Mouse (Mus musculus) kidney, embryonic 16.5 days (tissue): ENCODE measurements around the gene Psmf1. TPM values are rescaled to one million over a fixed set of nuclear protein-coding genes. Genes with fewer than 3 reads are reported as not detected.

Experiments used
- ATAC-seq: fragments of 200-750 bp; cut with Nextera tagmentation; 2 replicates; pipeline ENCODE4 v1.8.0; 2017; ENCODE audit warnings: moderate TSS enrichment; ENCODE audit not compliant: low FRiP score, low TSS enrichment
- H3K27ac ChIP-seq: fragments of 300-500 bp; sonication (generic); 2 replicates; pipeline ENCODE4 v1.5.1; 2014; ENCODE audit warnings: low read length
- H3K27me3 ChIP-seq: fragments of 300-500 bp; sonication (generic); 2 replicates; pipeline ENCODE4 v1.6.1; 2014; ENCODE audit warnings: low read length, control low read depth, mixed read lengths; ENCODE audit not compliant: insufficient read depth
- H3K36me3 ChIP-seq: fragments of 300-500 bp; sonication (generic); 2 replicates; pipeline ENCODE4 v1.6.1; 2014; ENCODE audit warnings: low read length, control low read depth, mixed read lengths; ENCODE audit not compliant: insufficient read depth
- H3K4me1 ChIP-seq: fragments of 300-500 bp; sonication (generic); 2 replicates; pipeline ENCODE4 v1.6.1; 2014; ENCODE audit warnings: low read length, control low read depth, mixed read lengths; ENCODE audit not compliant: insufficient read depth
- H3K4me2 ChIP-seq: fragments of 300-500 bp; sonication (generic); replicated peaks from 2 replicates; pipeline ENCODE4 v1.6.1; 2014; ENCODE audit warnings: low read depth, low read length
- H3K4me3 ChIP-seq: fragments of 300-500 bp; sonication (generic); 2 replicates; pipeline ENCODE4 v1.5.1; 2014; ENCODE audit warnings: mild to moderate bottlenecking, low read length
- H3K9ac ChIP-seq: fragments of 300-500 bp; sonication (generic); replicated peaks from 2 replicates; pipeline ENCODE4 v1.6.1; 2014; ENCODE audit warnings: low read length
- H3K9me3 ChIP-seq: fragments of 300-500 bp; sonication (generic); 2 replicates; pipeline ENCODE4 v1.6.1; 2016; ENCODE audit warnings: low read length, control low read depth
- WGBS: fragments of 180-500 bp; shearing (Covaris S2); extraction: QIAGEN DNeasy Blood & Tissue Kit; methylation state at CpG from one replicate; pipeline ENCODE4 v1.1.7; 2014; 5-methylcytosine and 5-hydroxymethylcytosine counted together
- polyA plus RNA-seq: library from polyadenylated mRNA; unstranded; fragments of >200 nt; fragmentation: Nextera tagmentation; extraction: Ambion mirVana; gene quantifications from 2 replicates; pipeline ENCODE4 v1.2.1, GENCODE M21; 2015

Gene Psmf1
- 49.3 and 50.2 TPM in 2 replicates for polyA plus RNA-seq

- no peaks in the 10 kb centered on the region for H3K27me3 ChIP-seq
- no peak for ATAC-seq
Observed at GRCm38 (mm10) chr2:151743845-151744244, at the start of gene Psmf1. Gene Psmf1 (minus strand): TSS chr2:151744186.

GRCm38 (mm10) chr2:151791156-151791555 lies 47.2 kb upstream of the Psmf1 start:
- Histone ChIP-seq H3K4me1 (no peaks in the 10 kb centered on the region), H3K27ac (no peak overlapping the region), H3K4me3 (no peak overlapping the region), H3K9ac (no peak overlapping the region), H3K4me2 (no peak overlapping the region), H3K9me3 (no peaks in the 10 kb centered on the region), H3K36me3 (no peaks in the 10 kb centered on the region), H3K27me3 (0 out of 2 replicates have a peak, but pooled peaks cover 6% of the 10 kb centered on the region)
- 41% methylated on average over 5 of the region's 5 CpGs for WGBS
- no peak for ATAC-seq

More at GRCm38 (mm10) chr2:151743845-151744244, at the start of gene Psmf1:
- Histone ChIP-seq H3K9ac (no peak within 1 kb of the TSS), H3K4me3 (no peak within 1 kb of the TSS), H3K27ac (no peak within 1 kb of the TSS), H3K4me2 (no peak within 1 kb of the TSS), H3K36me3 (no peaks in the 10 kb centered on the region), H3K9me3 (no peaks in the 10 kb centered on the region), H3K4me1 (peaks cover 20% of the 10 kb centered on the region)

GRCm38 (mm10) chr2:151790169-151790568 lies 46.2 kb upstream of the Psmf1 start:
- Histone ChIP-seq H3K4me2 (no peak overlapping the region), H3K4me3 (no peak overlapping the region), H3K9me3 (no peaks in the 10 kb centered on the region), H3K4me1 (no peaks in the 10 kb centered on the region), H3K27me3 (0 out of 2 replicates have a peak, but pooled peaks cover 6% of the 10 kb centered on the region), H3K36me3 (no peaks in the 10 kb centered on the region), H3K27ac (no peak overlapping the region), H3K9ac (no peak overlapping the region)
- 19% methylated on average over 7 of the region's 7 CpGs for WGBS
- no peak for ATAC-seq

- no peak overlapping the region for H3K4me2 ChIP-seq
- H3K27ac ChIP-seq: no peak overlapping the region
- no peaks in the 10 kb centered on the region for H3K36me3 ChIP-seq
- H3K9me3 ChIP-seq: no peaks in the 10 kb centered on the region
- peak; percentile 82 for ATAC-seq
- H3K4me1 ChIP-seq: no peaks in the 10 kb centered on the region
- H3K27me3 ChIP-seq: 0 out of 2 replicates have a peak, but pooled peaks cover 6% of the 10 kb centered on the region
- WGBS: 70% methylated on average over 7 of the region's 7 CpGs
- H3K4me3 ChIP-seq: no peak overlapping the region
- H3K9ac ChIP-seq: no peak overlapping the region
Observed at GRCm38 (mm10) chr2:151788221-151788977, 44.4 kb upstream of the Psmf1 start.

GRCm38 (mm10) chr2:151783493-151783892 lies 39.5 kb upstream of the Psmf1 start:
- no peak overlapping the region for H3K27ac ChIP-seq

GRCm38 (mm10) chr2:151777366-151777765 lies 33.4 kb upstream of the Psmf1 start:
- H3K27ac ChIP-seq: no peak overlapping the region
- H3K9ac ChIP-seq: no peak overlapping the region
- WGBS: 90% methylated on average over 3 of the region's 3 CpGs
- H3K4me2 ChIP-seq: no peak overlapping the region
- H3K9me3 ChIP-seq: no peaks in the 10 kb centered on the region
- no peak overlapping the region for H3K4me3 ChIP-seq
- H3K4me1 ChIP-seq: no peaks in the 10 kb centered on the region
- H3K36me3 ChIP-seq: no peaks in the 10 kb centered on the region
- no peak for ATAC-seq
- H3K27me3 ChIP-seq: 0 out of 2 replicates have a peak, but pooled peaks cover 2% of the 10 kb centered on the region

More at GRCm38 (mm10) chr2:151783493-151783892, 39.5 kb upstream of the Psmf1 start:
- no peak for ATAC-seq
- no peaks in the 10 kb centered on the region for H3K9me3 ChIP-seq
- no peaks in the 10 kb centered on the region for H3K36me3 ChIP-seq
- 90% methylated on average over 2 of the region's 2 CpGs for WGBS
- H3K4me3 ChIP-seq: no peak overlapping the region
- no peaks in the 10 kb centered on the region for H3K27me3 ChIP-seq
- no peak overlapping the region for H3K9ac ChIP-seq
- no peaks in the 10 kb centered on the region for H3K4me1 ChIP-seq
- no peak overlapping the region for H3K4me2 ChIP-seq

- H3K4me3 ChIP-seq: no peak overlapping the region
- H3K4me1 ChIP-seq: no peaks in the 10 kb centered on the region
- no peaks in the 10 kb centered on the region for H3K9me3 ChIP-seq
- WGBS: 82% methylated on average over 8 of the region's 8 CpGs
- no peak overlapping the region for H3K27ac ChIP-seq
- no peak for ATAC-seq
- no peaks in the 10 kb centered on the region for H3K36me3 ChIP-seq
- no peak overlapping the region for H3K4me2 ChIP-seq
- 0 out of 2 replicates have a peak, but pooled peaks cover 2% of the 10 kb centered on the region for H3K27me3 ChIP-seq
- H3K9ac ChIP-seq: no peak overlapping the region
Observed at GRCm38 (mm10) chr2:151773476-151773875, 29.5 kb upstream of the Psmf1 start.

- H3K36me3 ChIP-seq: no peaks in the 10 kb centered on the region
- no peaks in the 10 kb centered on the region for H3K9me3 ChIP-seq
- no peak overlapping the region for H3K4me3 ChIP-seq
- no peak overlapping the region for H3K27ac ChIP-seq
- H3K4me2 ChIP-seq: no peak overlapping the region
- no peak overlapping the region for H3K9ac ChIP-seq
- ATAC-seq: no peak
- H3K27me3 ChIP-seq: 0 out of 2 replicates have a peak, but pooled peaks cover 2% of the 10 kb centered on the region
- 87% methylated on average over 4 of the region's 4 CpGs for WGBS
- H3K4me1 ChIP-seq: no peaks in the 10 kb centered on the region
Observed at GRCm38 (mm10) chr2:151772169-151772568, 28.2 kb upstream of the Psmf1 start.

GRCm38 (mm10) chr2:151764557-151764956 lies 20.6 kb upstream of the Psmf1 start:
- no peaks in the 10 kb centered on the region for H3K36me3 ChIP-seq
- no peak for ATAC-seq
- no peaks in the 10 kb centered on the region for H3K4me1 ChIP-seq
- no peak overlapping the region for H3K4me3 ChIP-seq
- no peak overlapping the region for H3K27ac ChIP-seq
- H3K9me3 ChIP-seq: no peaks in the 10 kb centered on the region
- H3K9ac ChIP-seq: no peak overlapping the region
- H3K27me3 ChIP-seq: no peaks in the 10 kb centered on the region
- H3K4me2 ChIP-seq: no peak overlapping the region
- 87% methylated on average over 2 of the region's 2 CpGs for WGBS

- 29% methylated on average over 1 of the region's 1 CpGs for WGBS
- H3K4me3 ChIP-seq: no peak overlapping the region
- ATAC-seq: no peak
- H3K4me2 ChIP-seq: no peak overlapping the region
- H3K27ac ChIP-seq: no peak overlapping the region
- no peaks in the 10 kb centered on the region for H3K27me3 ChIP-seq
- no peak overlapping the region for H3K9ac ChIP-seq
- H3K36me3 ChIP-seq: no peaks in the 10 kb centered on the region
- no peaks in the 10 kb centered on the region for H3K4me1 ChIP-seq
- no peaks in the 10 kb centered on the region for H3K9me3 ChIP-seq
Observed at GRCm38 (mm10) chr2:151758806-151759353, 14.9 kb upstream of the Psmf1 start.
